Mouse (Mus musculus): ENCODE data around the gene Adh1.

Adh1 gene

DNA sequence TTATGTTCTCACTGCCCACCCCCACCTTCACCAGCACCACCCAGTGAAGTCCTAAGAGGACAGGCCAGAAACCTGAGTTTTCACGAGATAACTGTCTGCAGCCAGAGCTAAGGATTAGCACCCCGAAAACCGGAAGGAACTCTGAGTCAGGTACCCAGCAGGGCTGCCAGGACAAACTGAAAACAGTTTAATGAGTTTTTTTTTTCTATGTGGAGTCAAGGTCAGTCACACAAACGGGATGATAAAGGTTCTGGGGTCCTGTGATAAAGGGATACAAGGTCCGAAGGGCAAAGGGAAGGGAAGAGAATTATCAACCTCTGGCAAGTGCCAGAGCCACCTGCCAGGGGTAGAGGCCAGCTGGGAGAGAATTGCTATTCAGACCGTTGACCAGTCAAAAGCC is 19.4 kb upstream of the Adh1 start:
- peak; percentile 12 to 44 for DNase-seq (ENCODE audit: low spot score in 2 of 2)

DNA sequence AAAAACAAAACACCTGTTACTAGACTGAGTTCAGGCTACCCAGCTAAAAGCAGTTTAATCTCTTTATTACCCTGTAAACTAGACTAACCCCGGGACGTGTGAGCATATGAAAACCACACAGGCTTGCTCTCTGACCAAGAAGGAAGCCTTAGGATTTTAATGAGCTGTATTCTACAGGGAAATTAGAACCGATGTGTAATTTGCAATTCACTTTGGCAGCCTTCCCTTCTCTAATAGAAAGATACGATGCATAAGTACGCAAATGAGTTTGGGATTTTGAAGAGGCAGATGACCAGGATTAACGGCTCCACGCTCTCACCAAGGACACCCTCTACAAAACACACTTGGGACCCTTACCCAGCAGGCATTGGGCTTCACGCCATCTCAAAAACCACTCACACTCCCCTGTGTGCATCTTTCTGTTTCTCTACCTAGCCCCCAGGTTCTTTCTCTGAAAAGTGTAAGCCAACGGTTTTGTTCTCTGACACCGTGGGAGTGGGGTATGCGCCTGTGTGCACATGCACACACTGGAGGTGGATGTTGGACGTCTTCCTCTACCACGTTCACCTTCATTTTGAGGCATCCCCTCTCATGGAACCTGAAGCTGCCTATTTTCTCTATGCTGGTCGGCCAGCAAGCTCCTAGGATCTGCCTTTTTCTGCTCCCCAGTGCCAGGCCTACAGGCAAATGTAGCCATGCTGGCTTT is 18.6 kb upstream of the Adh1 start:
- no peak for DNase-seq (ENCODE audit: low spot score in 2 of 2)

DNA sequence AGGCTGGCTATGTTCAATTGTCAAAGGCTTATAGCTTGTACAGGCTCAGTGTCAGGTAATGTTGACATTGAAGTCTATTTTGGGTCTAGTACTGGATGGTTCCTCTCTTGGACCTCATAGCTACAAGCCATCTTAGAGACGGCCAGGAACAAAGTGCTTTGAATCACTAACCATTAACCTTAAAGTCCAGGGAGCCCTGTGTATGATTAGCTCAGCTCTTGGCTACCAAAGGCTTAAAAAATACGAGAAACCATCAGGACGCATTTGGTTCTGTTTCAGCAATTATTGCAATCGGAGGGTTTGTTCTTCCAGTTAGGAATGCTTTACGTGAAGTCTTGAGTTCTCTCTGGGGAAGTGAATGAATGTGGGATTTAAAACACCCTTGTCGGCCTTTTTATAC is 17.9 kb upstream of the Adh1 start:
- no peak for DNase-seq (ENCODE audit: low spot score in 2 of 2)

DNA sequence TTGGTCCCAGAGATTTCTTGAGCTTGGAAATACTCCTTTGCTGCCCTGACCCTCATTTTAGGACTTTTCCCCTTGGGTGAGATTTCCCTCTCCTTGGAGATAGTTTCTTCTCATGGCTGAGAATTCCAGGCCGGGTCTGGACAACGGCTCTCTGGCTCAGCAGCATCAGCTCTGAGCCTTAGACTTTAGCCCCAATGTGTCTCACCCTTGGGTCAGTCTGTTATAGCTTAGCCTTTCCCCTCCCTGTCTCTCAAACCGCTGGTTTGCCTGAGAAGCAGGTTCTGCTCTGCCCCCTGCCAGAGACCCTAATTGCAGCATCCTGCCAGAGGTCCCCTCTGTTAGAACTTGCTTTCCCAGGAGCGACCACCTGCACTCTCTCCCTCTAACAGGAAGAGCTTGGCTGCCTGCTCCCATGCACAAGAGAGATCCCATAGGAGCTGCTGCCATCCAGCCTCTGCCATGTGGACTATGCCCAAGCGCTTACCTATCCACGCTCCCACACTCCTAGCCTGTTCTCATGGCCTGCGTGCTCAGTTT is 16.4 kb upstream of the Adh1 start:
- DNase-seq (ENCODE audit: low spot score in 2 of 2) = no peak

DNA sequence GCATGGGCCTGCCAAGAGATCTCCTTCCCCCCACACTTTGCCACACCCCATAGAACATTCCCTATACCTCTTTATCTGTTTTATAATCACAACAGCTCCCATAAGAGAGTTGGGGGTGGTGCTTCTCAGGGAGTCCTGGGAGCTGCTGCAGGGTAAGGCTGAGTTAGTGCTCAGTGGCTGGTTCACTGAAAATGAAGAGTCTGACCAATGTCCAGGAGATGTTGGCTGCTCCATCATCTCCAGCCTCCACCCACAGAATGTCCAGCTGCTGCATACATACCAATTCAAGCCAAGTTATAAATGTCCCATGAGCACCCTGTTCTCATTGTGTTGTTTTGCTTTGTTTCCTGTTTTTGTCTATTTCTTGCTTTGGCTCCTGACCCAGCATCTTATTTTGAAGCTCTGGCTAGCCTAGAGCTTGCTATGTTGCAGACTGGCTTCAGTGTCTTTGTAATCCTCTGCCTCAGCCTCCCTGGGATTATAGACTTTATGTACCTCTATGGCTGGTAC is 14.2 kb upstream of the Adh1 start:
- DNase-seq (ENCODE audit: low spot score in 2 of 2) = peak; percentile 42 to 61

DNA sequence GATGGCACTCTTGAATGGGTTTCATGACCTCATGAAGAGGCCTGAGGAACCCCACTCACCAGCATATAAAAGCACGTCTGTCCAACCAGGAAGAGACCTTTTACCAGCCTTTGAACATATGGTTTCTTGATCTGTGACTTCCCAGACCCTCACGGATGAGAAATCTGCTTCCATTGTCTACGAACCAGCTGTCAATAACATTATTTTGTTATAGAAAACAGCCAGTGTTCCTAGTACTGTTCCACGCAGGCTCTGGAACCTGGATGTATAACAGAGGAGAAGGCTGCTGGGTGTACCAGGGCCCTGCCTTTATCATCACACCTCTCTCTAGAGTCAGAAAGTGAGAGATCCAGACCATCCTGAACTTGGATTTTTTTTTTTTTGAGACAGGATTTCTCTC is 13.6 kb upstream of the Adh1 start:
- peak in 1 of 2 experiments; percentile 43 for DNase-seq (ENCODE audit: low spot score in 2 of 2)

DNA sequence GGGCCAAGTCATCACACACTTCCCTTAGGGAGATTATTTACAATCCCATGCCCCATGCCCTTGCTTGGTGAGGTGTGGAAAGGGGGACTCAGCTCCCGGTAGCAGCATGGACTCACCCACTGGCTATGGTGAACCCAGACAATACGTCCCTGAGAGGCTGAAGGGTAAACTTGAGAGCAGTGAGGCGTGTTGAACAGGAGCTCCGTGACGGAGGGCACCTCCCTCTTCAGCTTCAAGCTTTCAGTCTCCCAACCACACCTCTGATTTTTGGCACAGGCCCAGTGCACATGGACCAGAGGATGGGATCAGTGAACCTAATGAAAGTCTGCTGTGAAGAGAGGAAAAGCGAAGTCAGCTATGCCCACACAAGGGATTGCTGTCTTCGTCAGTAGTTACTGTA is 12.8 kb upstream of the Adh1 start:
- DNase-seq (ENCODE audit: low spot score in 2 of 2) = peak in 1 of 2 experiments; percentile 26

DNA sequence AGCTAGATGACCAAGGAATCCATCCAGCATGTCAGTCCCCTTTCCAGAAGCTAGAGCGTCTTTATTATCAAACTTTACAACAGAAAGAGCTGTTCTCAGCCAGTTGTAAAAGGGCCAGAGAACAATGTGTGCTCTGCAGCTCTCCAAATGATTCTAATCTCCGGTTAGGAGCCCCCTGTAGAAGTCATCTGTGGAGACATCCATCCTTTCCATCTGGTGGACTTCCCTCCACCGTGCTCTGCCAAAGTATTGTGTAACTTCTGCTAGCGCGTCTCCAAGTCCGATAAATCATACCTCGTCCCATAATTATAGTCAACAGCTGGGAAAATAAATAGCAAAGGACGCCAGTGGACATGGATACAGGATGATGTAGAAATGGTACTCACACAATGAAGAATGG is 12.0 kb upstream of the Adh1 start:
- peak; percentile 88 to 95 for DNase-seq (ENCODE audit: low spot score in 2 of 2)

DNA sequence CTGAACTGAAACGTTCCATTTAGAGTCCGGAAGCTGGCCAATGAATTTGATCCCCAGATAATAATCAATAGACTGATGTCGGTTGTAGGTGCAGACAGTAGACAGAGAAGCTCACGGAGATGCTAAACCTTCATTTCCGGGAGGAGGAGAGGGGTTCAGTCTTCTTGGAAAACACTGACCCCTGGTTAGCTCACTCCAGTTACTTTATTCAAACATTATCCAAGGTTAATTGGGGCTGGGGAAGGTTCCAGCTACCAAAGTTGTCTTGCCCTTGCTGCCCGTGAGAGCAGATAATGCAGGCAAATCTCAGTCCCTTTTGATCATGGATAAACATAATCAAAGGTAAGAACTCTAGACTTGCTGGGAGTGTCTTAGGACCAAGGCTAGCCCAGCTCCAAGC is 9.6 kb upstream of the Adh1 start:
- DNase-seq (ENCODE audit: low spot score in 2 of 2) = no peak

DNA sequence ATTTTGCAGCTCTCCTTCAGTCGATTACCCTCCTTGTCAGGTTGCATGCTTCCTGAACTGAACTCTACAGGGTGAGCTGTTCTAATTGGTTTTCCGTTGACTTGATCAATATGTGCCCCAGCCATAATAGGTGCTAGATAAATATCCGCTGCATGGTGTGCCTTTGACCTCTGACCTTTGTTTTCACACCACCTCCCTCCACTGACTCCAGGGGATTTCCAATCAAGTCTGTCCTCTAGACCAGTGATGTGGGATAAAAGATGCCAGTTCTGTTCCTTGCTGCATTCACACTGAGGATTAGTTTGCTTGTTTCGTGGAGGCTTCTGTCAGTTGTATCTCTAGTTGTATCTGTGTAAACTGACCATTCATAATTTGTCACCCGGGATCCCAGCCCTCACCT is 6.6 kb upstream of the Adh1 start:
- DNase-seq (ENCODE audit: low spot score in 2 of 2) = no peak

DNA sequence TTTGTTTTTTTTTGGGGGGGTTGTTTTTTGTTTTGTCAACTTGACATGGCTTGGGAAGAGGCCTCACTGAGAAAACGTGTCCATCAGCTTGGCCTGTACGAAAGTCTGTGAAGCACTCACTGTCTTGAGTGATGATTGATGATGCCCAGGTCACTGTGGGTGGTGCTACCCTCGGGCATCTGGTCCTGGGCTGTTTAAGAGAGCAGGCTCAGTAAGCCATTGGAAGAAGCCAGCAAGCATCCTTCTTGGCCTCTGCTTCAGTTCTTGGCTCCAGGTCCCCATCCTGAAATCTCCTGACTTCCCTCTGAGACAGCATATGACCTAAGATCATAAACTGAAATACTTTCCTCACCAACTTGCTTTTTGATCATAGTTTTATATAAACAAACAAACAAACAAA is 5.4 kb upstream of the Adh1 start:
- no peak for DNase-seq (ENCODE audit: low spot score in 2 of 2)

DNA sequence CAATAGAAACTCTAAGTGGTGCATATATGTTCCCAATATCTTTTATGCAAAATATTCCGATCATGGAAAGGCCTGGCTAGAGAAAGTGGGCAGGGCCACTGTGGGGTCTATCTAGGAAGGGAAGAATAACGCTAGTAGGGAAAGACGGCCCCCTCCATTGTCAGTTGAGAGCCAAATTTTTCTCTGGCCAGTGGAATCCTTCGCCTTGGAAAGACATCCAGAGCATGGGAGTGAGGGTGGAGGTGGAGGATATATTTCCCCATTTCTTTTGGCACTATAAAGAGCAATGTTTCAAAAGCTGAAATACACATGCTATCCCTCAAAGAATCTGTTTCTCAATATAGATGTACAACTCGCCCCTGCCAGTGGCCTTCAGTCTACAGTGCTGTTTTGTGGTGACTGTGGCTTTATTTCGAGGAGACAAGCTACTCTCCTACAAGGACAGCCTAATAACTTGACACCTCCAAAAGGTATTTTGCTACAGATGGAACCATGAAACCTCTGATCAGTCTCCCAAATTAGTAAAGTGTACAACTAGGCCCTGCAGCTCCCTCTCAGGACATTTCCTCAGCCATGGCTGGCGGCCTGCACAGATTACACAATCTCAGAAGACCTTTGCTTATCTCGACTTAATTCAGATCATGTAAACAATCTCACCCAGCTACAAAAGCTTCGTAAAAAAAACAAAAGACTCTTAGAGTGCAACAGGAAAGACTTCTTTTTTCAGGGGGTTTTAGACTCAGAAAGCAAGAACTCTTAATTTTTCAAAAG is 4.8 kb upstream of the Adh1 start:
- DNase-seq (ENCODE audit: low spot score in 2 of 2) = peak in 1 of 2 experiments; percentile 65

DNA sequence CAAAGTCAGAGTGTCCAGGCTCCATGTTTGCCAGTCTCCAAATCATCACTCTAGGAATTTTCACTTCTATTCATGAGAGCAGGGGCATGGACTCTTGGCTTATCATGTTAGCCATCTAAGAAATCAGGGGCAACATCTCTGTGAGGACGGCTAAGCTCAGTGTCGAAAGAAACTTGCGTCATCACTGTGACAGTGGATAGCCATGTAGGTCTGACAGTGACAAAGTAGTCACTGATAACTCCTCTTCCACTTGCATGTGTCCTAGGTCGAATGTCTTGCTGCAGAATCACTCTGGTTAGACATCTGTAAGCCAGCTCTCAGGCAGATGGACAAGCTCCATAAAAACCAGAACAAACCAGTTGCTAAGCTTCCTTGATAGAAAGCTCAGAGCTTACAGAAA is 1.8 kb downstream of the Adh1 start:
- DNase-seq (ENCODE audit: low spot score in 2 of 2) = no peak

DNA sequence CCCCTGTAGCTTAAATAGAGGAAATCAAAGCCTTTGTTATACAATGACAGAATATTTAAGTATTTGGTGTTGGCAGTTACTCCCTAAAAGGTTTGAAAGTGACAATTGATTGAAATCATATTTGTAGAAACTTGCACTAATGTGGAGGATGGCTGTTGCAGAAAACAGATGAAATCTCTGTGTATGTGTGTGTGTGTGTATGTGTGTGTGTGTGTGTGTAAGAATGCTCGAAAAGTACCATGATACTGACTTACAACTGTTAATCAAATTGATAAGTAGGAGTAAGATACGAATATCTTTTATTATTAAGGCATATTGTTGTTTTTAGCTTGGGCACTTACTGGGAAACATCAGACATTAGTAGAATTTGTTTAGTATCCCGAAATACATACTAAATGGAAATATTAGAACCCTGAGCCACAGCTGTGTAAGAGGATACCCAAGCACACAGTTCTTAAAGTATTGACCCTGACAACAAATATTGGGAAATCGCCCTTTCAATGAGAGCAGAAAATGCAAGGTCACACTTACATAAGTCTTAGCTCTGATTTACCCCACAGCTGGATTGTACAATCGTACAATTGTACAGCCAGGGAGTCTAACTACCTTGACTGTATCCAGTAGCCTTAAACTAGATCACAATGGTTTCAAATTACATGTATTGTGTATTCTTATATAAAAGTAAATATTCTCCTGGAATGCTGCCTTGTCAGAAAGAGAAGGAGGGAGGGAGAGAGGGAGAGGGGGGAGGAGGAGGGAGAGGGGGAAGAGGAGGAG is 2.6 kb downstream of the Adh1 start:
- no peak for DNase-seq (ENCODE audit: low spot score in 2 of 2)

DNA sequence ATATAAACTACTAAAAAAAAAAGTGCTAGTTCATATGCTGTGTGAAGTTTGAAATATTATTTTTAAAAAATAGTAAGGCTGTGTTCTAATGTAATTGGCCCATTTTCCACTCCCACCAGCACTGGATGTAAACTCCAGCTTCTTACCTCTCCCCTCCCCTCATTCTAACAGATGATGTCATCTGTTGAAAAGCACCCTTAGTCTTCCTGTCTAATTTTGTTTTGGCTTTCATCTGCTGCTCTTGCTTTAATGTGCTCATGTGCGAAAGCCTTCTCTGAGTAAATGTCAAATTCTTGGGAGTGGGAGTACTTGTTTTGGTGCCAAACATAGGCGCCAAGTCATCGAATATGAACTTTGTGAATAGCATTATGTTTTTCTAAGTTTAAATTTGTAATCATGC is 3.9 kb downstream of the Adh1 start:
- no peak for DNase-seq (ENCODE audit: low spot score in 2 of 2)

DNA sequence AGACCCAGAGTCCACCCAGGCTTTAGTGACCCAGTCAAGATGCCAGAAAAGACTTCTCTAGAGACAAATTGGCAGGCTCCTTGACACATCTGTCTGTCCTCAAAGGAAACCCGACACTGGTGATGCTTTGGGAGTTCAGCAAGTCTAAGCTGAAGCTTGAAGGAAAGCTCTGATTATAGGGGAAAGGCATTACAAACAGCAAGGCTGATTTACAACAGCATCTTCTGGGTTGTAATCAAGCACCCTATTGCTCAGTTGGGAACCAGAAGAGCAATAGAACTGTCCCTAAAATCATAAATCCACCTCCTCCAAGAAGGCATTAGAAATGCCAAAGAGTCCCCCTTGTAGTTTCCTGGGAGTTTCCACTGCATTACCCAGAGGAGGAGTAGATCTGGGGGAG is 9.7 kb downstream of the Adh1 start:
- peak in 1 of 2 experiments; percentile 17 for DNase-seq (ENCODE audit: low spot score in 2 of 2)

DNA sequence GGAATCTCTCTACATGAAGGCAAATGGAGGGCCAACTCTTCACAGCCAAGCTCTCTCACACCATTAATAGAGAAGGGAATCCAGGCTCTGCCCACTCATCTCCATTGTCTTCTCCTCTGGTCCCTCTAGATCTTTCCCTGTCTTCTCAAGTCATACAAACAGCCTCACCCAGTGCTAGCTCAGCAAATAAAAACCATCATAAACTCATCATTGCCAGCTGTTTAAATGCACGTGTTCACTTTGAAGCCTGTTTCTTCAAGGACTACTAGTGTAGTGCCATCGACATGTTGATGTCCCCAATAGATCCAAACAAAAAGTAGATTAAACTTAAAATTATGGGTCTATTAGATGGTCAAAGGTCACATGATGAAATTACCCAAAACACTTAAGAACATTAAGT is 10.5 kb downstream of the Adh1 start:
- DNase-seq (ENCODE audit: low spot score in 2 of 2) = no peak

DNA sequence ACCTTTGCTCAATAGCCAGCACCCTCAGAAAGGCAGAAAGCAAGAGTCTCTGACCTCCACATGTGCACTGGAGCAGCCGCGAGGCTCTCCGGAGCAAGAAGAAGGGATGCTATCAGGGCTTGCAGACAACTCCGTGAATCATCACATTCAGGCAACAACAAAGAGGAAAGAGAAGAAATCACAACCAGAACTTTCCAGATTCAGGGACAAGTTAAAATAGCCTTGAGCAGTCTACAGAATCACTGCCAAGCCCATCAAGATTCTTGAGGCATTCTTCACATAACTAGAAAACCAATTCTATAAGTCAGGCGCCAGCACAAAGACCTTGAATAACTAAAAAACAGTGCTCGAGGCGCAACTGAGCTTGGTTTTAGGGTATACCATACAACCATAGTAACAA is 12.3 kb downstream of the Adh1 start:
- no peak for DNase-seq (ENCODE audit: low spot score in 2 of 2)

DNA sequence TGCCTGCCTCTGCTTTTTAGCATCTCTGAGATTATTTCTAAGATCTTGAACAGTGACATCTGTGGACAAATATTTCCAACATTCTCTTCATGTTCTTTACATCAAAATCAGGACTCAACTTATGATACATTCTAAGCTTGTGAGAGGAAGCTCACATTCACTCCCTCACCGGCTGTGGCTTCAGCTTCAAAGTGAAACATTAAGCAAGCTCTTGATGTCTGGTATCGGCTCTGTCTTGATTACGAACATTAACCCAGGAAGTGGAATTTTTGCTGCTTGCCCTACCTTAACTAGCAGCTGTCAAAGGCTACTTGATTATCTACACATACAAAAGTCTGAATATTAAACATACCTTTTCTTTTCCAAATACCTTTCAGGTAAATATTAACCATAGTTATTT is 14.3 kb downstream of the Adh1 start:
- no peak for DNase-seq (ENCODE audit: low spot score in 2 of 2)

DNA sequence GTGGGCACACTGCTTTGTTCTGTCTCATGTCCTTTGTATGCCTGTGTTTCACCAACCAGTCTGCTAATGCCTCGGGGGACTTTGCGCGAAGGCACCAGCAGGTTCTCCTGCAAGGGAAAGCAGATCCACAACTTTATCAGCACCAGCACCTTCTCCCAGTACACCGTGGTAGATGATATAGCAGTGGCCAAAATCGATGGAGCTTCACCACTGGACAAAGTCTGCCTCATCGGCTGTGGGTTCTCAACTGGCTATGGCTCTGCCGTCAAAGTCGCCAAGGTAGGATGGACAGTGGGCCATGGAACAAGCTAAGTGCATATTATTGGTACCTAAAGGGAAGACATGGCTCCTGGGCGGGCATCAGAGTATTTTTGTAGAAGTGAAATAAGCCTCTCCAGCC is 21.8 kb downstream of the Adh1 start:
- no peak for DNase-seq (ENCODE audit: low spot score in 2 of 2)

DNA sequence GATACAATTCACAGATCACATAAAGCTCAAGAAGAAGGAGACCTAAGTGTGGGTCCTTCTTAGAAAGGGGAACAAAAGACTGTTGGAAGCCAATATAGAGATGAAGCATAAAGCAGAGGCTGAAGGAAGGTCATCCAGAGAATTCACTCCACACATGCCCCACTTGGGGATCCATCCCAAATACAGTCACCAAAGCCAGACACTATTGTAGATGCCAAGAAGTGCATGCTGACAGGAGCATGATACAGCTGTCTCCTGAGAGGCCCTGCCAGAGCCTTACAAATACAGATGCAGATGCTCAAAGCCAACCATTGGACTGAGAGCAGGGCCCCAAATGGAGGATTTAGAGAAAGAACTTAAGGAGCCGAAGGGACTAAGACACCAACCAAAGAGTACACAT is 23.0 kb downstream of the Adh1 start:
- peak; percentile 52 to 55 for DNase-seq (ENCODE audit: low spot score in 2 of 2)

DNA sequence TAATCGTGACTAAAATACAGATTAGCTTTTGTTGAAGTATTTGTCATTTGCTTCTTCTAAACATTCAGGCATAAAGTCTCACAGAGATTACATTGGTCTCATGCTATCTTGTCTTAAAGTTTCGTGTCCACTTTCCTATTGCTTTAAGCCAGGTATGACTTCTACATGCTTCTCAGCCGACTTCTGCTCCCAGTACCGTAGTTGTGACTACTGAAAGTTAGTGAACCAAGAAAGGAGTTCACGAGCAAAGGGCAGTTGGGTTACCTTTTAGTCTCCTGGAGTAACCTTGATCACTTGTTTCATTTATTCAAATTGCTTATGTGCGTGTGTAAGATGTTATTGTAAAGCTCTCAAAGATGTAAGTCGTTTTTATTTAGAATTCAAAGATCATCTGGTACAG is 25.2 kb downstream of the Adh1 start:
- no peak for DNase-seq (ENCODE audit: low spot score in 2 of 2)
